Mouse (Mus musculus) macrophage (primary cell): ENCODE measurements around the gene Akap1. TPM values are rescaled to one million over a fixed set of nuclear protein-coding genes. Genes with fewer than 3 reads are reported as not detected.
"Not testable (repeated sequence)": the region's sequence is repeated elsewhere in the genome, so short reads cannot be mapped to it uniquely, and the experiment has no call there.

Source experiments
- H3K27ac ChIP-seq: fragments of 350-480 bp; formaldehyde crosslinking; 2 replicates; pipeline ENCODE4 v1.9.0; 2021
- H3K36me3 ChIP-seq: fragments of 350-480 bp; formaldehyde crosslinking; 2 replicates; pipeline ENCODE4 v1.9.0; 2021; ENCODE audit errors: inconsistent target
- H3K4me3 ChIP-seq: fragments of 350-480 bp; formaldehyde crosslinking; 2 replicates; pipeline ENCODE4 v1.9.0; 2021; ENCODE audit errors: inconsistent target
- H3K79me2 ChIP-seq: fragments of 350-480 bp; formaldehyde crosslinking; 2 replicates; pipeline ENCODE4 v1.9.0; 2021; ENCODE audit errors: inconsistent target
- WGBS: methylation state at CpG from one replicate; pipeline ENCODE4 v1.1.7; 2026; ENCODE audit warnings: inconsistent platforms; ENCODE audit not compliant: missing documents; 5-methylcytosine and 5-hydroxymethylcytosine counted together
- polyA plus RNA-seq: library from polyadenylated mRNA; stranded (reverse); fragments of 250-400 nt; gene quantifications from 3 replicates; pipeline ENCODE4 v1.2.4, GENCODE M21; 2018; ENCODE audit warnings: inconsistent platforms
- total RNA-seq, 78 experiments: library from RNA; depleted of rRNA; stranded (reverse); fragments of 250-400 nt; gene quantifications; 1 replicate in 9 of 78; 2 replicates in 24 of 78; 3 replicates in 43 of 78; 4 replicates in 2 of 78; pipeline ENCODE4 v1.2.4; 2018; ENCODE audit warnings: inconsistent platforms in 56 of 78

Gene Akap1
- 10 to 100 TPM in 8 of 26 experiments, 1 to 10 TPM in 18; 1.2 to 17.8 (median 6.8) TPM for total RNA-seq (2018; cell fraction: chromatin; rRNA removed)
- 1 to 10 TPM; 2.7 to 8.0 (median 4.5) TPM for total RNA-seq (2018; cell fraction: cytosol; rRNA removed)
- 10 to 100 TPM in 4 of 26 experiments, 1 to 10 TPM in 22; 2.7 to 21.7 (median 5.7) TPM for total RNA-seq (2018; cell fraction: nucleus; rRNA removed)
- 4.9 to 14.0 TPM (median 5.7 TPM) in 3 replicates for polyA plus RNA-seq

DNA sequence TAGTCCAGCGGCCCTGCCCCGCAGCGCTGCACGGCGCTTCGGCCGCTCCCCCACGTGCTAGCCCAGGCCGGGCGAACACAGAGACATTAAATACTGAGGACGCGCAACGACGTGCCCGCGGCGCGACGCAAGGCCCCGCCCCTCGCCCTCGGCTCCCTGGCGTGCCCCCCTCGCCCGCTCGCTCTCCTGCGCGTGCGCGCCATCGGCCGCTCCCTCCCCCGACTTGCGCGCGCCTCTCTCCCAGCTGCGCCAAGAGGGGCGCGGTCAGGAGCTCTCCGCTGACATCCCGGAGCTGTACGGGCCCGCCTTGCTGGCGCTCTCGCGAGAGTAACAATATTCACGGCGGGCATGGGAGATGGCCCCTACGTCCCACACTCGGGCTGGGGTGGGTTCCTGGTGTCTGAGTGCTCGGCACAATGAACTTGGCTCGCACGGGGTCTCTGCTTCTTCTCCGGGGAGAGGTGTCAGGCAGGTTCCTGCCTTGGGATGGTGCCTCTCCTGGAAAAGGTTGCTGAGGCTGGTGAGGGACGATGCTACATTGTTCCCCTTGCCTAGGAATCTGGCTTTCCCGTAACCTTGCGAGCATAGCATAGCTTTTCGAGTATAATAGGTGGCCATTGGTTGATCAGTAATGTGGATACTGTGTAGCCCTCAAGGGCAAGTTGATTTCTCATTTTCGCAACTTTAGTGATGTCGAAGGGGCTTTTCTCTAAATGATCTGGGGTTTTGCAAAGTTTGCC lies at the start of gene Akap1:
Akap1 (minus strand) TSS at position 129 of the 740 bp plus-strand sequence.
- peak within 1 kb of the TSS; percentile 32 for H3K27ac ChIP-seq
- H3K4me3 ChIP-seq: peak within 1 kb of the TSS; percentile 60
- no peaks in the 10 kb centered on the region for H3K36me3 ChIP-seq
- 4% methylated on average over 21 of the region's 60 CpGs for WGBS
- H3K79me2 ChIP-seq: no peaks in the 10 kb centered on the region; the same call in 1 of the 2 replicates

DNA sequence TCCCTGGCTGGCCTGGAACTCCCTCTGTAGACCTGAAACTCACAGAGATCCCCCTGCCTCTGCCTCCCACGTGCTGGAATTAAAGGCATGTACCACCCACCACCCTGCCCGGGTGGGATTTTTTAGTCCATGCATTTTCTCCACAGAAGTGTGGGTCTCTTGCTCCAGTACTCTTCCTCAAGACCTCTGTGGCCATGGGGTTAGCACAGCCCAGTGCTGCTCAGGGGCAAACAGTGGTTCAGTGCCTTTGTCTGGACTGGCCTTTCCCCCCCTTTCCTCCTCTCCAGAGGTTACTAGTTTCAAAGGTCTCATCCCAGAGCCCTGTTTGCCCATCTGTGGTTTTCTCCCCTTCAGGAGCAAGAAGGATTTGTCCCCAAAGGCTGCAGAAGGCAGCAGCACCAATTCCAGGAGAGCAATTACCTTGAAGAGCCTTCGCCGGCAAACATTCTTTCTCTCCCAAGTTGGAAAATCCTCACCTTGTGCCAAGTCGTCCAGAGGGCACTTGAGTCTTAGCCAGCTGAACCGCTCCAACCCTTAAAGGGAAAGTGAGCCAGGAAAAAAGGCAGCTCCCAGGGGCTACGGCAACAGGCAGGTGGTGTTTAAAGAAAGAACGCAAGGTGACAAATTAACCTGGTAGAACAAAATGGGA lies 45.1 kb upstream of the Akap1 start:
- Histone ChIP-seq H3K36me3 (no peaks in the 10 kb centered on the region), H3K27ac (no peak overlapping the region), H3K79me2 (no peaks in the 10 kb centered on the region), H3K4me3 (no peak overlapping the region)
- 87% methylated on average over 8 of the region's 8 CpGs for WGBS

- Histone ChIP-seq H3K4me3 (no peak overlapping the region), H3K79me2 (no peaks in the 10 kb centered on the region), H3K36me3 (no peaks in the 10 kb centered on the region), H3K27ac (no peak overlapping the region)
- WGBS: no CpG with 5 or more reads among the region's 1 CpGs
Measured at GRCm38 (mm10) chr11:88908557-88909211, 44.3 kb upstream of the Akap1 start.

- 99% methylated on average over 7 of the region's 7 CpGs for WGBS
- Histone ChIP-seq H3K4me3 (no peak overlapping the region), H3K27ac (no peak overlapping the region), H3K36me3 (no peaks in the 10 kb centered on the region), H3K79me2 (no peaks in the 10 kb centered on the region)
Measured at GRCm38 (mm10) chr11:88907886-88908285, 43.5 kb upstream of the Akap1 start.

GRCm38 (mm10) chr11:88905621-88906020 lies 41.2 kb upstream of the Akap1 start:
- WGBS: 88% methylated on average over 2 of the region's 2 CpGs
- Histone ChIP-seq H3K27ac (no peak overlapping the region), H3K79me2 (no peaks in the 10 kb centered on the region), H3K36me3 (no peaks in the 10 kb centered on the region), H3K4me3 (no peak overlapping the region)

- Histone ChIP-seq H3K36me3 (no peaks in the 10 kb centered on the region), H3K27ac (no peak overlapping the region), H3K79me2 (no peaks in the 10 kb centered on the region), H3K4me3 (no peak overlapping the region)
- 45% methylated on average over 2 of the region's 2 CpGs for WGBS
Measured at GRCm38 (mm10) chr11:88904080-88904479, 39.7 kb upstream of the Akap1 start.

- Histone ChIP-seq H3K36me3 (no peaks in the 10 kb centered on the region), H3K27ac (no peak overlapping the region), H3K79me2 (no peaks in the 10 kb centered on the region), H3K4me3 (no peak overlapping the region)
- WGBS: 94% methylated on average over 6 of the region's 6 CpGs
Measured at GRCm38 (mm10) chr11:88902762-88903161, 38.4 kb upstream of the Akap1 start.

- Histone ChIP-seq H3K36me3 (no peaks in the 10 kb centered on the region), H3K79me2 (no peaks in the 10 kb centered on the region), H3K27ac (no peak overlapping the region), H3K4me3 (no peak overlapping the region)
- WGBS: 63% methylated on average over 7 of the region's 7 CpGs
Measured at GRCm38 (mm10) chr11:88901341-88901802, 37.0 kb upstream of the Akap1 start.

DNA sequence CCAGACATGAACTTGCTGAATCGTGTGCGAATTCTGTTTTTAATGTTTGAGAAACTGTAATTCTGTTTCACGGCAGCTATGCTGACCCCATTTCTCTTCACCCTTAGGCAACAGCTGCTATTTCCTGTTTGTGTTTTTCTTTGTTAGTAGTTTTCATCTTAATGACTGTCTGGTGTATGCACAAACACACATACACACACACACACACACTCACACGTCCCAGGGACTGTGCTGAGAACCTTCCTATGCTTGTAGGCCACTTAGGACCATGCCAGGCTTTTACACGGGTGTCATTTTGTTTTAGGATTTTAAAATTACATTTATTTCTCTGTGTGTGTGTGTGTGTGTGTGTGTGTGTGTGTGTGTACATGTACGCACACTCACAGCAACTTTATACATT lies 35.2 kb upstream of the Akap1 start:
- no peak overlapping the region for H3K27ac ChIP-seq
- no peak overlapping the region for H3K4me3 ChIP-seq
- H3K36me3 ChIP-seq: no peaks in the 10 kb centered on the region
- WGBS: 98% methylated on average over 5 of the region's 6 CpGs
- H3K79me2 ChIP-seq: no peaks in the 10 kb centered on the region

GRCm38 (mm10) chr11:88898380-88898763 lies 34.0 kb upstream of the Akap1 start:
- no peak overlapping the region for H3K27ac ChIP-seq
- H3K79me2 ChIP-seq: no peaks in the 10 kb centered on the region
- 66% methylated on average over 4 of the region's 4 CpGs for WGBS
- H3K4me3 ChIP-seq: no peak overlapping the region
- no peaks in the 10 kb centered on the region for H3K36me3 ChIP-seq

GRCm38 (mm10) chr11:88897624-88898379 lies 33.4 kb upstream of the Akap1 start:
- no peaks in the 10 kb centered on the region for H3K36me3 ChIP-seq
- no peak overlapping the region for H3K27ac ChIP-seq
- H3K4me3 ChIP-seq: no peak overlapping the region
- no peaks in the 10 kb centered on the region for H3K79me2 ChIP-seq
- WGBS: 70% methylated on average over 15 of the region's 15 CpGs

- H3K79me2 ChIP-seq, H3K27ac ChIP-seq, H3K4me3 ChIP-seq, H3K36me3 ChIP-seq: not testable (repeated sequence)
- no CpG with 5 or more reads among the region's 39 CpGs for WGBS
Measured at GRCm38 (mm10) chr11:88895800-88896232, 31.4 kb upstream of the Akap1 start.

- WGBS: 87% methylated on average over 6 of the region's 20 CpGs
- H3K79me2 ChIP-seq, H3K4me3 ChIP-seq, H3K27ac ChIP-seq, H3K36me3 ChIP-seq: not testable (repeated sequence)
Measured at GRCm38 (mm10) chr11:88895235-88895634, 30.8 kb upstream of the Akap1 start.

- not testable (repeated sequence) for H3K27ac ChIP-seq, H3K4me3 ChIP-seq, H3K79me2 ChIP-seq, H3K36me3 ChIP-seq
- 80% methylated on average over 4 of the region's 14 CpGs for WGBS
Measured at GRCm38 (mm10) chr11:88894279-88894678, 29.9 kb upstream of the Akap1 start.
